Mouse (Mus musculus) forebrain, embryonic 12.5 days (tissue): ENCODE results near the gene Gtf2h1. TPM values are rescaled to one million over a fixed set of nuclear protein-coding genes. Genes with fewer than 3 reads are reported as not detected.

ENCODE experiments used
- polyA plus RNA-seq: library from polyadenylated mRNA; unstranded; fragments of >200 nt; fragmentation: Nextera tagmentation; extraction: Ambion mirVana; gene quantifications from 2 replicates; pipeline ENCODE4 v1.2.1, GENCODE M21; 2016

The Gtf2h1 gene
- polyA plus RNA-seq, 1 experiment from 2014 or later = 52.6 TPM

Other genes starting within 250 kb of the Gtf2h1 start
- gene Sergef, start 156.3 kb upstream of the Gtf2h1 start, polyA plus RNA-seq = 19.0 and 19.6 TPM in 2 replicates
- gene Tph1, start 123.6 kb upstream of the Gtf2h1 start, polyA plus RNA-seq = 0.63 and 0.76 TPM in 2 replicates
- gene Saal1, start 85.4 kb upstream of the Gtf2h1 start, polyA plus RNA-seq = 37.0 and 37.2 TPM in 2 replicates
- gene Saa3, start 80.4 kb upstream of the Gtf2h1 start, polyA plus RNA-seq = not detected in 2 replicates
- not detected in 2 replicates for gene Saa4, start 63.5 kb upstream of the Gtf2h1 start, polyA plus RNA-seq
- not detected in 2 replicates for gene Saa1, start 53.1 kb upstream of the Gtf2h1 start, polyA plus RNA-seq
- gene Saa2, start 44.3 kb upstream of the Gtf2h1 start, polyA plus RNA-seq = not detected in 2 replicates
- gene Hps5, start within 50 bp of the Gtf2h1 start, polyA plus RNA-seq = 23.9 and 25.3 TPM in 2 replicates
- gene Ldha, start 45.4 kb downstream of the Gtf2h1 start, polyA plus RNA-seq = 1,021 and 1,078 TPM in 2 replicates
- not detected in 2 replicates for gene Ldhc, start 65.1 kb downstream of the Gtf2h1 start, polyA plus RNA-seq
- 344 and 355 TPM in 2 replicates for gene Tsg101, start 123.9 kb downstream of the Gtf2h1 start, polyA plus RNA-seq
- gene Uevld, start 162.4 kb downstream of the Gtf2h1 start, polyA plus RNA-seq = 13.2 and 13.8 TPM in 2 replicates
- gene Gm9999, start 187.5 kb downstream of the Gtf2h1 start, polyA plus RNA-seq = not detected in 2 replicates
- gene Spty2d1, start 212.3 kb downstream of the Gtf2h1 start, polyA plus RNA-seq = 12.3 and 13.5 TPM in 2 replicates